Mouse (Mus musculus) heart, postnatal 0 days (tissue): ENCODE data around the gene Col11a2. TPM values are rescaled to one million over a fixed set of nuclear protein-coding genes. Genes with fewer than 3 reads are reported as not detected.

ENCODE experiments used
- ATAC-seq: fragments of 200-750 bp; cut with Nextera tagmentation; 2 replicates; pipeline ENCODE4 v1.8.0; 2017; ENCODE audit warnings: low read depth, moderate number of reproducible peaks, moderate library complexity; ENCODE audit not compliant: insufficient read depth
- DNase-seq: peaks from one replicate; pipeline ENCODE4 v3.0.0-alpha.2; 2016; ENCODE audit warnings: low spot score
- H3K27ac ChIP-seq: fragments of 300-500 bp; sonication (generic); 2 replicates; pipeline ENCODE4 v1.5.1; 2014; ENCODE audit warnings: low read depth, mild to moderate bottlenecking
- H3K27me3 ChIP-seq: fragments of 300-500 bp; sonication (generic); 2 replicates; pipeline ENCODE4 v1.6.1; 2014; ENCODE audit warnings: low read length, mixed read lengths; ENCODE audit not compliant: control insufficient read depth, insufficient read depth
- H3K36me3 ChIP-seq: fragments of 300-500 bp; sonication (generic); replicated peaks from 2 replicates; pipeline ENCODE4 v1.6.1; 2014; ENCODE audit warnings: low read length, mixed read lengths; ENCODE audit not compliant: control insufficient read depth, insufficient read depth
- H3K4me1 ChIP-seq: fragments of 300-500 bp; sonication (generic); 2 replicates; pipeline ENCODE4 v1.6.1; 2014; ENCODE audit warnings: antibody characterized with exemption; ENCODE audit not compliant: control insufficient read depth, insufficient read depth
- H3K4me2 ChIP-seq: fragments of 300-500 bp; sonication (generic); 2 replicates; pipeline ENCODE4 v1.6.1; 2014; ENCODE audit warnings: low read depth, mild to moderate bottlenecking, low read length, moderate library complexity
- H3K4me3 ChIP-seq: fragments of 300-500 bp; sonication (generic); 2 replicates; pipeline ENCODE4 v1.5.1; 2014; ENCODE audit warnings: low read depth, low read length
- H3K9ac ChIP-seq: fragments of 300-500 bp; sonication (generic); replicated peaks from 2 replicates; pipeline ENCODE4 v1.6.1; 2014; ENCODE audit warnings: low read depth, low read length, mixed read lengths
- H3K9me3 ChIP-seq: fragments of 300-500 bp; sonication (generic); replicated peaks from 2 replicates; pipeline ENCODE4 v1.6.1; 2016; ENCODE audit warnings: low read length; ENCODE audit not compliant: control insufficient read depth
- CTCF ChIP-seq: IDR thresholded peaks from 2 replicates; pipeline ENCODE4 v1.5.1; 2016; ENCODE audit warnings: antibody characterized with exemption, control low read depth, low read depth
- EP300 ChIP-seq: IDR thresholded peaks from 2 replicates; pipeline ENCODE4 v1.6.1; 2016; ENCODE audit warnings: antibody characterized with exemption, low read depth
- WGBS: fragments of 180-500 bp; shearing (Covaris S2); extraction: QIAGEN DNeasy Blood & Tissue Kit; methylation state at CpG from one replicate; pipeline ENCODE4 v1.1.7; 2014; 5-methylcytosine and 5-hydroxymethylcytosine counted together
- polyA plus RNA-seq: library from polyadenylated mRNA; unstranded; fragments of >200 nt; fragmentation: Nextera tagmentation; extraction: Ambion mirVana; gene quantifications from 2 replicates; pipeline ENCODE4 v1.2.1, GENCODE M21; 2015
- total RNA-seq: library from RNA; depleted of rRNA; stranded (reverse); fragments of >200 nt; gene quantifications from 2 replicates; pipeline ENCODE4 v1.2.3, GENCODE M21; 2014; ENCODE audit warnings: low replicate concordance

Gene Col11a2
- total and polyA plus RNA-seq, 2 experiments from 2014 or later = 0.29 to 1.9 TPM

DNA sequence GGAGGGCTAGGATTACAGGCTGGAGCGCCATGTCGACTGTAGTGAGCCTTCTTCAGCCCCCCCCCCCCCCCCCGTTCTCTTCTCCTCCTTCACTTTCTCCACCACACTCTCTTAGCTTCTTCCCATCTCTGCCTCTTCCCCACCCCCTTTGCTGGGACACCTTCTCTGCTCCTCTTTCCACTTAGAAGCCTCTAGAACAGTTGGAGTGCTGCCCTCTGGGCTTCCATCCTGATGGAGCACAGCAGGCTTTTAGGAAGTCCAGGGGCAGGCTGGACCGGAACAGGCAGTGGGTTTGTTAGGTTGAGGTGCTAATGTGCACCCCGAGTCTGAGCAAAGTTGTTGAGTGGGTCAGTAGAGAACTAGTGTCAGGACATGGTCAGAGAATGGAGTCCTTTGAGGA, 29.1 kb upstream of the Col11a2 start:
- TF ChIP-seq EP300 = no peak
- no peak for TF ChIP-seq CTCF
- no peak for ATAC-seq
- 53% methylated on average over 5 of the region's 5 CpGs for WGBS

DNA sequence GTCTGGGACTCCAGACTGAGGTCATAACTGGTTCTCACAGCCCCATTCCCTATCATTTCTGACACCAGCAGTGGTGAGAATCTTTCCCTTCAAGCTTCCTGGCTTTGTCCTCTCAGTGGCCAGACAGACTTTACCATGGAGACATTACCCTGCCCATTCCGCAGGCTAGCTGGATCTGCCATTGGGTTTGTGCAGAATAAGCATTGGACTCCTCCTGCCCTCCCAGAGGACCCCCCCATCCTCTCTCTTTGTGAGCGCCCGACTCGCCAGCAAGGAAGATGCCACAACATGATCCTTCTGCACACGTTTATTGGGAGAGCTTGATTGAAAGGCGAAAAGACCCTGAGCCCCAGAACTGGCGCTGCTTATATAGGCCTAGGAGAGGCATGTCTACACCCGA, 25.8 kb upstream of the Col11a2 start:
- TF ChIP-seq CTCF (no peak), EP300 (no peak)
- no peak overlapping the region for H3K9ac ChIP-seq
- H3K4me1 ChIP-seq = no peaks in the 10 kb centered on the region
- H3K27ac ChIP-seq = no peak overlapping the region
- ATAC-seq = no peak
- H3K36me3 ChIP-seq = no peaks in the 10 kb centered on the region
- DNase-seq = no peak
- no peaks in the 10 kb centered on the region for H3K27me3 ChIP-seq
- H3K4me3 ChIP-seq = no peak overlapping the region
- H3K4me2 ChIP-seq = no peak overlapping the region
- WGBS = 93% methylated on average over 8 of the region's 8 CpGs
- H3K9me3 ChIP-seq = no peaks in the 10 kb centered on the region

More for the DNA sequence above, 29.1 kb upstream of the Col11a2 start:
- H3K27me3 ChIP-seq = no peaks in the 10 kb centered on the region
- H3K27ac ChIP-seq = no peak overlapping the region
- no peak overlapping the region for H3K9ac ChIP-seq
- no peak overlapping the region for H3K4me3 ChIP-seq
- no peak overlapping the region for H3K4me2 ChIP-seq
- H3K4me1 ChIP-seq = no peaks in the 10 kb centered on the region
- DNase-seq = no peak
- H3K36me3 ChIP-seq = no peaks in the 10 kb centered on the region
- H3K9me3 ChIP-seq = 0 out of 2 replicates have a peak, but pooled peaks cover 4% of the 10 kb centered on the region

DNA sequence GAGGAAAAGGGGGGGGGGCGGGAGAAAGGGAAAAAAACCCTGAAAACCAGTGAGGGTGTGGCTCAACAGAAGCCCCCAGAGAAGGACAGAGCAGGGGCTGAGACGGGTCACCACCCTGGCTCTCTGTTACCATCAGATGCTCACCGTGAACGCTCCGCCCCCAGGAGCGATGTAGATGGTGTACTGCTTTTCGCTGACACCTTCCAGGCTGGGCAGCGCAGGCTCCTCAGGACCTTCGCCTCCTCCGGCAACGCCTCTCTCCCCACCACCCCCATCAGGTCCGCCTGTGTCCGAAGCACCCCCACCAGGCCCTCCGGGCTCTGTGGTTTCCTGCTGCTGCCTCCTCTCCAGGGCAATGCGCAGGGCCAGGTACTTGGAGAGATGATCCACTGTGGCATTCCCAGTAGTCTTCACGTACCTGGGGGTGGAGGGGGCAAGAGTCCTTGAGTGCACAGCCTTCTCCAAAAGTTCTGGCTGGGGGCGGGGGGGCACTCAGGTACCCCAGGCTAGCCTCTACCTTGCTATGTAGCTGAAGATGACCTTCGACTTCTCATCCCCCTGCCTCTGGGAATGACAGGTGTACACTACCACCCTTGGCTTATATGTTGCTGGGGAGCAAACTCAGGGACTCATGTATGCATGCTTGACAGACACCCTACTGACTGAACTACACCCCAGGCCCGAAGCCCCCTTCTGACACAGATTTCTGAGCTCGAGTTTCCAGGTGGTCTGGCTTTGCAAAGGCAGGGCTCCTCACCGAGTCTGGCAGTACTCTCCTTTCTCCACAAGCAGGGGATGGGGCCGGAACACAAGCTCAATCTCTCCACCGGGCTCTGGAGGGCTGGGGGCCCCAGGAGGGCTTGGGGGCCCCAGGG, 17.5 kb upstream of the Col11a2 start:
- Histone ChIP-seq H3K9me3 (0 out of 2 replicates have a peak, but pooled peaks cover 4% of the 10 kb centered on the region), H3K27ac (no peak overlapping the region), H3K4me1 (peaks cover 15% of the 10 kb centered on the region), H3K9ac (no peak overlapping the region), H3K36me3 (0 out of 2 replicates have a peak, but pooled peaks cover 11% of the 10 kb centered on the region), H3K4me2 (no peak overlapping the region), H3K27me3 (no peaks in the 10 kb centered on the region), H3K4me3 (no peak overlapping the region)
- TF ChIP-seq EP300 (no peak), CTCF (no peak)
- ATAC-seq (no peak), DNase-seq (no peak)
- WGBS = 93% methylated on average over 22 of the region's 23 CpGs

DNA sequence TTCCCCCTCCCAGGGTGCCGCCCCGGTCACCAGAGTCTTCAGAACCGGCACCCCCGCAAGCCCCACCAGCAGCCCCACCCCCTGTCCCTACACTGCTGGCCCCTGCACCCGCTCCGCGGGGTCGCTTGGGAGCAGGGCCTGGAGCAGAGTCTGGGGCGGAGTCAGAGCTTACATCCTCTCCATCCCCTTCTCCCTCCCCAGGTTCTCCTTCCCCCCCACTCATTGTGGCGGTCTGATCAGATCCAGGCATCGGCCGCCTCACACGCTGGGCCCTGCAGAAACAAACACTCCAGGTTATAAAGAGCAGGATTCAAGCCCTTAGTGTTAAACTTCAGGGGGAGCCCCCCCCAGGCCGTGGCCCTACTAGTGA, 16.8 kb upstream of the Col11a2 start:
- peaks cover 22% of the 10 kb centered on the region for H3K4me1 ChIP-seq
- 0 out of 2 replicates have a peak, but pooled peaks cover 11% of the 10 kb centered on the region for H3K36me3 ChIP-seq
- 90% methylated on average over 14 of the region's 14 CpGs for WGBS
- no peak overlapping the region for H3K27ac ChIP-seq
- no peak overlapping the region for H3K4me3 ChIP-seq
- no peak for TF ChIP-seq CTCF
- TF ChIP-seq EP300 = no peak
- no peak for ATAC-seq
- H3K4me2 ChIP-seq = no peak overlapping the region
- H3K9me3 ChIP-seq = 0 out of 2 replicates have a peak, but pooled peaks cover 4% of the 10 kb centered on the region
- DNase-seq = no peak
- no peaks in the 10 kb centered on the region for H3K27me3 ChIP-seq
- no peak overlapping the region for H3K9ac ChIP-seq

DNA sequence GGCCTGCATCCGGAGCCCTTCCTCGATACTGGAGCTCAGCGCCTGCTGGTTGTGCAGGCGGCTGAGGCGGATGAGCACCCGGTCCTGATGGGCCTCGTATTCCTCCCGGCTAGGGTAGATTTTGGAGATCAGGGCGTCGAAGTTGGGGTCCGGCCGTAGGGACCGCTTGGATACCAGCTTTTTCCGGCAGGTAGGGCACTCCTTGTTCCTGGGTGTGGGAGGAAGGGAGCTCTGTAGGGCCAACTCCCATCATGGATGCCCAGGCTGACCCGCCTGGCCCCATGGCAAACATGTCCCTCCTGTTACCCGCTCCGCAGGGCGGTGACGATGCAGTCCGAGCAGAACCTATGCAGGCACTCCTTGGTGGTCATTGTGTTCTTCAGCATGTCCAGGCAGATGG, 16.2 kb upstream of the Col11a2 start:
- H3K36me3 ChIP-seq = 0 out of 2 replicates have a peak, but pooled peaks cover 11% of the 10 kb centered on the region
- H3K4me3 ChIP-seq = no peak overlapping the region
- no peaks in the 10 kb centered on the region for H3K27me3 ChIP-seq
- WGBS = 96% methylated on average over 20 of the region's 20 CpGs
- H3K9ac ChIP-seq = no peak overlapping the region
- no peak for DNase-seq
- ATAC-seq = no peak
- H3K27ac ChIP-seq = no peak overlapping the region
- H3K4me1 ChIP-seq = peaks cover 22% of the 10 kb centered on the region
- H3K4me2 ChIP-seq = no peak overlapping the region
- TF ChIP-seq EP300 (no peak), CTCF (no peak)
- 0 out of 2 replicates have a peak, but pooled peaks cover 4% of the 10 kb centered on the region for H3K9me3 ChIP-seq
